Mouse (Mus musculus) lung, adult 2 months (tissue): ENCODE measurements around the gene Enkur.

Experiments used
- CTCF ChIP-seq: fragments of 200-500 bp; IDR thresholded peaks from 2 replicates; pipeline ENCODE4 v1.5.1; 2011; ENCODE audit warnings: mild to moderate bottlenecking, low read length, control low read depth; ENCODE audit not compliant: insufficient read depth
- POLR2A ChIP-seq: fragments of 200-500 bp; IDR thresholded peaks from 2 replicates; pipeline ENCODE4 v1.6.1; 2011; ENCODE audit warnings: low read depth, mild to moderate bottlenecking, control low read depth, low read length, borderline replicate concordance; ENCODE audit errors: extremely low read depth

DNA sequence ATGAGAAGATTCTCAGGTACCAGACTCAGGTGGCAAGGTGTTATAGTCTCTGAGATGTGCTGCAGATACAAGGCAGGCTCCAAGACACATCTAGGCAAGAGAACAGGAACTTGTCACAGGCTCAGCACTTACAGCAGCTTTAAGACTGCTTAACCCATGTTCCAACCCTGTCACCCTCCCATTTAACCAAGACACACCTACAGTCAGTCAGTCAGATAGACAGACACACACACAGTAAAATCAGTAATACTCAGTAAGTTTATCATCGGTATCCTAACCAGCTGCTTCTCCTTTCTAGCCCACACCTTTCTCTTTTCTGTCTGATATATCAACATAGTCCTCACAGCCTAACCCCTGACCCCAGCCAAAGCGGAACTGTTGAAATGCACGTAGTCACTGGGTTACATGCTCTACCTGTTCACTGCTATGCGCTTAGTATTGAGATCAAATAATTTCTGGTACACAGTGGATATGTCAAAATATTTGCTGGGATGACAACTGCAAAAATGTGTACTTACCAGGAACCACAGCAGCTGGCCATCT lies 30.8 kb upstream of the Enkur start:
- TF ChIP-seq CTCF (no peak), POLR2A (no peak)
